Mouse (Mus musculus): ENCODE measurements around the gene Jtb. TPM values are rescaled to one million over a fixed set of nuclear protein-coding genes. Genes with fewer than 3 reads are reported as not detected.

The Jtb gene
- polyA plus RNA-seq, 3 experiments from 2014 or later: 61.4 to 73.4 (median 68.5) TPM

GRCm38 (mm10) chr3:90264687-90265033 is 33.3 kb downstream of the Jtb start:
- ATAC-seq: no peak

DNA sequence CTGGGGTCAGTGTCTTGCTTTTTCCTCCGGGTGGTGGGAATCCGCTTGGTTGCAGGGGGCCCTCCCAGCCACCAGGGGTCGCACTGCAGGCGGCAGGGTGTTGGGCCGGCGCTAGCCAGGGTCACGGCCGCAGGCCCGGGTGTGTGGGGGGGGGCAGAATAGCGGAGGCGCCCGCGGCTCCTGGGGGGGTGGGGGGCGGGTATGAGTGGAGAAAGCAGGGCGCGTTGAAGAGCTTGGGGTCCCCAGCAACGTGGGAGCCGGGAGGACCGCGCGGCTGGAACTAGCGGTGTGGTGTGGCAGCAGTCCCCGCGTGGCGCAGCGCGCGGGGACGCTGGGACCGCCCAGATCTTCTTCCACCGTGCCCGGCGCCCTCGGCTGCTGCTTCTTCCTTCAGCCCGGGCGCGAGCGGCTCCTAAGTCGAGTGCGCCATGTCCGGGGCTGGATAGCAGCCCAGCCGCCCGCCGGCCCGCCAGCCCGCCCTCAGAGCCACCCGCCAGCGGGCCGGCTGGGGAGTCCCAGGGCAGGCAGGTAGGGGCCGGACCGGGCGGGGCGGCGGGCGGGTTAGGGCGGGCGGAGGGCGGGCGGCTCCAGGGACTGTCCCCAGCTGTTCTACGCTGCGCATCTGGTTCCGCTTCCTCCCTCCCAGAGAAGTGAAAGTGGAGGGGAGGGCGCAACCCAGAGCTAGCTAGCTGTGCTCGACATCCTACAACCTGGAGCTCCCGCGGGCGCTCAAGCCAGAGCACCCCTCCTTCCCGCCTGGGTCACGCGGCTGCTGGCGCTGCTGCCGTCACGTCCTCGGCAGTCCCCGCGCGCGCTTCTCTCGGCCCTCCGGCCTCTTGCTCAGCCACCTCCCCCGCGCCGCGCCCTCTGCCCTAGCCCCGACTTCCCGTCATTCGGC is 33.9 kb downstream of the Jtb start, which contains the start of gene Dennd4b:
TSS of gene Dennd4b (plus strand) at position 152 of the 898 bp plus-strand sequence.
- peak; percentile 90 for ATAC-seq

GRCm38 (mm10) chr3:90265932-90266741 is 34.7 kb downstream of the Jtb start:
- ATAC-seq: peak; percentile 43

DNA sequence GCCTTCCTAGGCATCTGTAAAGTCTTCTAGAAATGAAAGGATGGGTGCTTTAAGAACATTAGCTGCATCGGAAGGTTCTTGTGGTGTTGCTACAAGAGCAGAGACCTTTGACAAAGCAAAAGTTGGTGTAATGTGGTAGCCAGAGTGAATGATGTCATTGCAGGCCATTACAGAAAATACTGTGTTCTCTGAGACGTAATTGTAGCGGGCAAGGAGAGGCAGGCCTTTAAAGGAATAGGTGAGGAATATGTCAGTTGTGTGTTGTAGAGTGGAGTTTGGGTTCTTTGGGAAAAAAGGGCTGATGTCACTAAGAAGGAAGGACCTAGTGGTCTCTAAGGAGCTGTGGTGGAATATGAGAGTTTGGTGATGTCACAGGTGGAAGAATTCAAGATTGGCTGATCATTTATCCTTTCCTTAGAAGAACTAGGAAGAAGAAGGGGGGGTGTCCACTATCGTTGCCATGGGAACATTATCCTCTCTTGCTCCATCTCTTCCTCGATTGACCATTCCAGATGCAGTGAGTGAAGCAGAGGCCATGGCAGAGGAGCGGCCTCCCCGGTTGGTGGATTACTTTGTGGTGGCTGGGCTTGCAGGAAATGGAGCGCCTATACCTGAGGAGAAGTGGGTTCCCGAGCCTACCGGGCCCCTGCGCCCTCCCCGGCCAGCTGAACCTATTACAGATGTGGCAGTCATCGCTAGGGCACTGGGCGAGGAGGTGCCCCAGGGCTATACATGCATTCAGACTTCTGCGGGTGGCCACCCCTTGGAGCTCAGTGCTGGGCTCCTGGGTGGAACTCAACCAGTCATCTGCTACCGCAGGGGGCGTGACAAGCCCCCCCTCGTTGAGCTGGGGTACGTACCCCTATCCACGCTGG is 35.7 kb downstream of the Jtb start:
- no peak for ATAC-seq

- no peak for ATAC-seq
These were observed 36.8 kb downstream of the Jtb start for GRCm38 (mm10) chr3:90268190-90268589.

GRCm38 (mm10) chr3:90268971-90269370 is 37.6 kb downstream of the Jtb start:
- ATAC-seq: no peak

GRCm38 (mm10) chr3:90270784-90271183 is 39.4 kb downstream of the Jtb start:
- no peak for ATAC-seq

DNA sequence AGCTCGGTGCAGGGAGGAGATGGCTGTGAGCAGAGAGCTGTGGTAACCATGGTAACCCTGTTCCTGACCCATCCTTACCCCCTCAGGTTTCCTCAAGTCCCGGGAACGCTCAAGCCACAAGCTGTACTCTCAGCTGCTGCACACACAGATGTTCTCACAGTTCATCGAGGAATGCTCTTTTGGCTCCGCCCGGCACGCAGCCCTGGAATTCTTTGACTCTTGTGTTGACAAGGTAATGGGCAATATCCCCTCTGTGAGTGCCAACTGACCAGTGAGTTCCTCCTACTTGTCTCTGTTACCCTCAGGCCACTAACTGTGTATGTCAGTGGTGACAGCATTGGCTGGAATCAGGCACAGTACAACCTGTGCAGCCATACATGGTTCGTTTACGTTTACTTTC is 40.8 kb downstream of the Jtb start:
- ATAC-seq: no peak

DNA sequence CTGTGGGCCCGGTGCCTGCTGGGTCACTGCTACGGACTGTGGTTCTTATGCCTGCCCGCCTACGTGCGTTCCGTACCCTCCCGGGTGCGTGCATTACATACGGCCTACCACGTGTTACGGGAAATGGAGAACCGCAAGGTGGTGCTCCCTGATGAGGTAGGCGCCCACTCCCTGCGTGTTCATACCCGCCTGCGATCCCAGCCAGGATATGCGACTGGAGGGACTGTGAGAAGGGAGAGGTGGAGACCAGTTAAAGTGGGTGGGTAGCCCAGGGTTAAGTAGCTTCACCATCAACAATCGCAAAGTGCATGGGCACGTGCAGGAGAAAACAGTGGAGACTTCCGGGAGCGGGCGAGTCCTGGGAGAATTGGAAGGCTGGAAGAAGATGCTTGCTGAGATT is 42.5 kb downstream of the Jtb start:
- no peak for ATAC-seq

- ATAC-seq: no peak
These were observed 43.9 kb downstream of the Jtb start for GRCm38 (mm10) chr3:90275286-90275685.

DNA sequence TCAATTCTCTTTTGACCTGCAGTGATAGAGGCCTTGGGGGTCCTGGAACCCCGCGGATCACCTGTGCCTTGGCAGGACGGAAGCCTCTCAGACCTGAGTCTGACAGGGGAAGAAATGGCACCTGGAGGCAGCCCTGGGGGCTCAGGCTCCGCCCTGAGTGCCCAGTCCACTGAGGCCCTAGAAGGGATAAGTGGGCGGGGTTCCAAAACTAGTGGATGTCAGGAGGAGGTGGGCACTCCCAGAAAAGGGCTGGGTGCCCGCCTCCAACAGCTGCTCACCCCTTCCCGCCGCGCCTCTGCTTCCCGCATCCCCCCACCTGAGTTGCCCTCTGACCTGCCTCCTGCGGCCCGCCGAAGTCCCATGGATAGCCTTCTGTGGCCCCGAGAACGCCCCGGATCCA is 45.5 kb downstream of the Jtb start:
- no peak for ATAC-seq

GRCm38 (mm10) chr3:90277793-90278192 is 46.4 kb downstream of the Jtb start:
- ATAC-seq: no peak

- no peak for ATAC-seq
These were observed 46.8 kb downstream of the Jtb start for GRCm38 (mm10) chr3:90278211-90278610.

DNA sequence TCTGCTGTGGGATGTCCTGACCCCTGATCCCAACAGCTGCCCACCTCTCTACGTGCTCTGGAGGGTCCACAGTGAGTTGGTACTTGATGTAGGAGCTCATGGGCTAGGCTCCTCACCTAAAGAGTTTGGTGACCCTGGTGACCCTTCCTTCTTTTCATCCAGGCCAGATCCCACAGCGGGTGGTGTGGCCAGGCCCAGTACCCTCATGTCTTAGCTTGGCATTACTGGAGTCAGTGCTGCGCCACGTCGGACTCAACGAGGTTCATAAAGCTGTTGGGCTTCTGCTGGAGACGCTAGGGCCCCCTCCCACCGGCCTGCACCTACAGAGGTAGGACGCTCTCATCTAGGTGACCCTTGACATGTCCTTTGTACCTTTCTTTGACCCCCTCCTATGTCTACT is 47.8 kb downstream of the Jtb start:
- ATAC-seq: no peak

DNA sequence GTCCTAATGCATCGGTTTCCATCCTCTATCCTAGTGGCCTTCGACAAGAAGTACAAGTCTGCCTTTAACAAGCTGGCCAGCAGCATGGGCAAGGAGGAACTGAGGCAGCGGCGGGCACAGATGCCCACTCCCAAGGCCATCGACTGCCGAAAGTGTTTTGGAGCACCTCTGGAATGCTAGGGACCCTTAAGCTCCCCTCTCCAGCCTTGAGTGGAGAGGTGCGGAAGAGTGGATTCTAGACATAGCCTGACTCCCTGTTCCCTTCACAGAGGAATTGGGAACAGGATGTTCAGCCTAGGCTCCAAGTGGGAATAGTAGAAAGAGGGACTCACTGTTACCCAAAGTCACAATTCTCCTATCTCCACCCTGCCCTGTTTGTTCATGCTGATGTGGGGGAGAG is 48.3 kb downstream of the Jtb start:
- no peak for ATAC-seq

- ATAC-seq: no peak
These were observed 49.3 kb downstream of the Jtb start for GRCm38 (mm10) chr3:90280708-90281107.

DNA sequence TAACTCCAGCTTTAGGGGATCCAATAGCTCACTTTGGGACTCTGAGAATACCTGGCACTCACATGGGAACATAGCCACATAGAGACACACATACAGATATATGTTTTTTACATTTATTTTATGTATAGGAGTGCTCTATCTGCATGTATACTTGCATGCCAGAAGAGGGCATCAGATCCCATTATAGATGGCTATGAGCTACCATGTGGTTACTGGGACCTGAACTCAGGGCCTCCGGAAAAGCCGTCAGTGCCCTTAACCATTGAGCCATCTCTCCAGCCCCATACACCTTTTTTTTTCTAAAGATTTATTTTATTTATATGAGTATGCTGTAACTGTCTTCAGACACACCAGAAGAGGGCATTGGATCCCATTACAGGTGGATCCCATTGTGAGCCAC is 52.8 kb downstream of the Jtb start:
- ATAC-seq: no peak

Other genes with a start within 250 kb of the Jtb start
- 10 to 100 TPM; 59.6 to 87.0 (median 74.0) TPM for gene Hax1, start 232.8 kb upstream of the Jtb start, polyA plus RNA-seq (2017; shearing (Covaris generic))
- 100 to 1,000 TPM; 323 to 414 (median 404) TPM for gene 4933434E20Rik, start 180.0 kb upstream of the Jtb start, polyA plus RNA-seq (2017; shearing (Covaris generic))
- gene Ubap2l, start 179.0 kb upstream of the Jtb start, polyA plus RNA-seq (2017; shearing (Covaris generic)): 100 to 1,000 TPM; 204 to 305 (median 225) TPM
- 100 to 1,000 TPM; 843 to 975 (median 918) TPM for gene Tpm3, start 158.9 kb upstream of the Jtb start, polyA plus RNA-seq (2017; shearing (Covaris generic))
- gene Nup210l, start 127.5 kb upstream of the Jtb start, polyA plus RNA-seq (2017; shearing (Covaris generic)): under 1 TPM; 0.18 to 0.51 (median 0.49) TPM
- gene Rps27, start 17.9 kb upstream of the Jtb start, polyA plus RNA-seq (2017; shearing (Covaris generic)): 1,000 to 10,000 TPM; 3,921 to 9,955 (median 8,802) TPM
- under 1 TPM in 2 of 3 experiments, not detected in 1; 0.58 to 0.94 TPM for gene Rab13, start 17.9 kb upstream of the Jtb start, polyA plus RNA-seq (2017; shearing (Covaris generic))
- gene Creb3l4, start 11.9 kb downstream of the Jtb start, polyA plus RNA-seq (2017; shearing (Covaris generic)): not detected
- 10 to 100 TPM; 35.0 to 72.7 (median 59.5) TPM for gene Slc39a1, start 16.6 kb downstream of the Jtb start, polyA plus RNA-seq (2017; shearing (Covaris generic))
- gene Crtc2, start 22.6 kb downstream of the Jtb start, polyA plus RNA-seq (2017; shearing (Covaris generic)): 10 to 100 TPM; 35.6 to 48.0 (median 37.0) TPM
- 10 to 100 TPM; 19.6 to 25.8 (median 24.2) TPM for gene Dennd4b, start 33.6 kb downstream of the Jtb start, polyA plus RNA-seq (2017; shearing (Covaris generic))
- 10 to 100 TPM; 14.9 to 34.0 (median 28.3) TPM for gene Gatad2b, start 61.6 kb downstream of the Jtb start, polyA plus RNA-seq (2017; shearing (Covaris generic))
- under 1 TPM in 1 of 3 experiments, not detected in 2; 0.31 TPM for gene Slc27a3, start 158.3 kb downstream of the Jtb start, polyA plus RNA-seq (2017; shearing (Covaris generic))
- 10 to 100 TPM; 15.6 to 18.0 (median 17.6) TPM for gene Ints3, start 202.0 kb downstream of the Jtb start, polyA plus RNA-seq (2017; shearing (Covaris generic))
- gene Npr1, start 234.3 kb downstream of the Jtb start, polyA plus RNA-seq (2017; shearing (Covaris generic)): not detected
- 100 to 1,000 TPM; 107 to 118 (median 118) TPM for gene Ilf2, start 244.5 kb downstream of the Jtb start, polyA plus RNA-seq (2017; shearing (Covaris generic))

All from inflammation-experienced regulatory T-cells, adult 6 months (primary cell).